Mouse (Mus musculus) common myeloid progenitor, adult 5-6 weeks (primary cell): ENCODE measurements around the gene Tmprss11d. TPM values are rescaled to one million over a fixed set of nuclear protein-coding genes. Genes with fewer than 3 reads are reported as not detected.
A peak's percentile ranks its signal among the peaks of the same experiment; 100 is the strongest.
"Not testable (repeated sequence)": the region's sequence is repeated elsewhere in the genome, so short reads cannot be mapped to it uniquely, and the experiment has no call there.

Source experiments
- ATAC-seq: replicated peaks from 2 replicates; pipeline ENCODE4 v1.8.0; 2016; ENCODE audit warnings: low read depth, mild to moderate bottlenecking, moderate TSS enrichment, inconsistent platforms; ENCODE audit not compliant: poor library complexity, severe bottlenecking
- total RNA-seq: library from RNA; stranded (forward); fragments of 200-1000, 187-1606 nt; gene quantifications from 2 replicates; pipeline ENCODE4 v1.2.3, GENCODE M21; 2017

Tmprss11d gene
- not detected in 2 replicates for total RNA-seq

GRCm38 (mm10) chr5:86373320-86373719, at the start of gene Tmprss11d:
TSS of gene Tmprss11d (minus strand) at chr5:86373420.
- ATAC-seq: no peak

GRCm38 (mm10) chr5:86421323-86422028, 48.3 kb upstream of the Tmprss11d start:
- no peak for ATAC-seq

- ATAC-seq: no peak
Observed at GRCm38 (mm10) chr5:86419494-86419893, 46.3 kb upstream of the Tmprss11d start.

GRCm38 (mm10) chr5:86414280-86414679, 41.1 kb upstream of the Tmprss11d start:
- no peak for ATAC-seq

GRCm38 (mm10) chr5:86410815-86411214, 37.6 kb upstream of the Tmprss11d start:
- ATAC-seq: peak; percentile 78

- ATAC-seq: no peak
Observed at GRCm38 (mm10) chr5:86407941-86408340, 34.7 kb upstream of the Tmprss11d start.

GRCm38 (mm10) chr5:86407191-86407590, 34.0 kb upstream of the Tmprss11d start:
- no peak for ATAC-seq

- ATAC-seq: no peak
Observed at GRCm38 (mm10) chr5:86359412-86359985, 13.7 kb downstream of the Tmprss11d start.

GRCm38 (mm10) chr5:86352966-86353365, 20.3 kb downstream of the Tmprss11d start:
- ATAC-seq: 0 out of 2 replicates have a peak, but pooled peaks have one; percentile 56

- not testable (repeated sequence) for ATAC-seq
Observed at GRCm38 (mm10) chr5:86318018-86318956, 54.9 kb downstream of the Tmprss11d start.

GRCm38 (mm10) chr5:86306116-86306515, 67.1 kb downstream of the Tmprss11d start:
- ATAC-seq: no peak

- ATAC-seq: no peak
Observed at GRCm38 (mm10) chr5:86303877-86304276, 69.3 kb downstream of the Tmprss11d start.

- ATAC-seq: no peak
Observed at GRCm38 (mm10) chr5:86289208-86289607, 84.0 kb downstream of the Tmprss11d start, which contains the start of gene Tmprss11c. TSS of gene Tmprss11c (minus strand) at chr5:86289308.

Other genes with a start within 250 kb of the Tmprss11d start
- gene Uba6, start 200.6 kb downstream of the Tmprss11d start, total RNA-seq: 26.3 and 29.4 TPM in 2 replicates
- gene Gnrhr, start 175.5 kb downstream of the Tmprss11d start, total RNA-seq: not detected in 2 replicates
- gene Tmprss11c, start 84.1 kb downstream of the Tmprss11d start, total RNA-seq: not detected in 2 replicates
- gene Tmprss11a, start 95.6 kb upstream of the Tmprss11d start, total RNA-seq: not detected in 2 replicates
- gene Tmprss11g, start 145.2 kb upstream of the Tmprss11d start, total RNA-seq: not detected in 2 replicates